Mouse (Mus musculus) intestine, postnatal 0 days (tissue): ENCODE measurements around the gene Wdr66. TPM values are rescaled to one million over a fixed set of nuclear protein-coding genes. Genes with fewer than 3 reads are reported as not detected.

Source experiments
- ATAC-seq: fragments of 200-750 bp; cut with Nextera tagmentation; 2 replicates; pipeline ENCODE4 v1.8.0; 2017; ENCODE audit warnings: mild to moderate bottlenecking, moderate TSS enrichment, moderate library complexity
- H3K27ac ChIP-seq: fragments of 300-500 bp; sonication (generic); 2 replicates; pipeline ENCODE4 v1.5.1; 2014; ENCODE audit warnings: mild to moderate bottlenecking, low read depth, low read length, moderate library complexity
- H3K27me3 ChIP-seq: fragments of 300-500 bp; sonication (generic); replicated peaks from 2 replicates; pipeline ENCODE4 v1.6.1; 2014; ENCODE audit warnings: low read length, mixed read lengths; ENCODE audit not compliant: control insufficient read depth, insufficient read depth
- H3K36me3 ChIP-seq: fragments of 300-500 bp; sonication (generic); 2 replicates; pipeline ENCODE4 v1.6.1; 2014; ENCODE audit warnings: mild to moderate bottlenecking, moderate library complexity; ENCODE audit not compliant: control insufficient read depth, insufficient read depth
- H3K4me1 ChIP-seq: fragments of 300-500 bp; sonication (generic); replicated peaks from 2 replicates; pipeline ENCODE4 v1.6.1; 2014; ENCODE audit warnings: antibody characterized with exemption, low read length, mixed read lengths; ENCODE audit not compliant: control insufficient read depth, insufficient read depth
- H3K4me2 ChIP-seq: fragments of 300-500 bp; sonication (generic); replicated peaks from 2 replicates; pipeline ENCODE4 v1.6.1; 2014; ENCODE audit warnings: low read depth, mild to moderate bottlenecking, moderate library complexity
- H3K4me3 ChIP-seq: fragments of 300-500 bp; sonication (generic); 2 replicates; pipeline ENCODE4 v1.5.1; 2014; ENCODE audit warnings: low read depth, low read length
- H3K9ac ChIP-seq: fragments of 300-500 bp; sonication (generic); 2 replicates; pipeline ENCODE4 v1.6.1; 2014; ENCODE audit warnings: mild to moderate bottlenecking, low read depth, low read length
- H3K9me3 ChIP-seq: fragments of 300-500 bp; sonication (generic); 2 replicates; pipeline ENCODE4 v1.6.1; 2016; ENCODE audit warnings: mixed run types; ENCODE audit not compliant: control insufficient read depth
- CTCF ChIP-seq: sonication (generic); IDR thresholded peaks from 2 replicates; pipeline ENCODE4 v1.5.1; 2016; ENCODE audit warnings: low read depth, mild to moderate bottlenecking, control low read depth, antibody characterized with exemption, moderate library complexity
- WGBS: fragments of 180-500 bp; shearing (Covaris S2); extraction: QIAGEN DNeasy Blood & Tissue Kit; methylation state at CpG from one replicate; pipeline ENCODE4 v1.1.7; 2014; 5-methylcytosine and 5-hydroxymethylcytosine counted together
- polyA plus RNA-seq: library from polyadenylated mRNA; unstranded; fragments of >200 nt; fragmentation: Nextera tagmentation; extraction: Ambion mirVana; gene quantifications from 2 replicates; pipeline ENCODE4 v1.2.1, GENCODE M21; 2015

Gene Wdr66
- polyA plus RNA-seq, 1 experiment from 2014 or later: 0.51 TPM

- peak overlapping the region; percentile 31; the same call in 1 of the 2 replicates for H3K27ac ChIP-seq
- H3K36me3 ChIP-seq: no peaks in the 10 kb centered on the region
- H3K9me3 ChIP-seq: no peaks in the 10 kb centered on the region
- WGBS: 15% methylated on average over 6 of the region's 6 CpGs
- ATAC-seq: no peak
- no peak overlapping the region for H3K9ac ChIP-seq
- no peaks in the 10 kb centered on the region for H3K27me3 ChIP-seq
- H3K4me2 ChIP-seq: peak overlapping the region; percentile 62
- no peak for TF ChIP-seq CTCF
- H3K4me3 ChIP-seq: peak overlapping the region; percentile 38
- no peaks in the 10 kb centered on the region for H3K4me1 ChIP-seq
Observed at GRCm38 (mm10) chr5:123317992-123318391, 66.1 kb downstream of the Wdr66 start.

- H3K4me1 ChIP-seq: no peaks in the 10 kb centered on the region
- H3K36me3 ChIP-seq: no peaks in the 10 kb centered on the region
- ATAC-seq: no peak
- H3K9ac ChIP-seq: no peak overlapping the region
- no peak overlapping the region for H3K4me2 ChIP-seq
- WGBS: 97% methylated on average over 3 of the region's 3 CpGs
- no peak overlapping the region for H3K27ac ChIP-seq
- no peaks in the 10 kb centered on the region for H3K9me3 ChIP-seq
- no peaks in the 10 kb centered on the region for H3K27me3 ChIP-seq
- no peak overlapping the region for H3K4me3 ChIP-seq
- TF ChIP-seq CTCF: 0 out of 2 replicates have a peak, but pooled peaks have one; percentile 12
Observed at GRCm38 (mm10) chr5:123320136-123320535, 68.2 kb downstream of the Wdr66 start.

DNA sequence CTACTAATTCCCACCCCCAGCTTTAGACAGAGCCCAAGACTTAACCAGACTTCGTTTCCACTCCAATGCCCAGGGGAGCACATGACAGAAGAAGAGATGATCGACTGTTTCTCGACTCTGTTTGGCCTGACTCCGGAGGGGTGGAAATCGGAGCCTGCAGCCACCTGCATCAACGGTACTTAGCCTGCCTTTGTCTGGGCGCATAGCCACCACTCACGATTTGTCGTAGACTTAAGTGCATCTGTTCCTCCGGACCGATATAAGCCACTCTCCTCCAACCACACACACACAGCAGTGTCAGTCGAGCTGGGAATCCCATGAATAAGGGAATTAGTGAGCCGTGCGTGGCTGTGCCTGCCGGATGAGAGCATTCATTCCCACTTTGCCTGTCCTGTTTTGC, 72.3 kb downstream of the Wdr66 start:
- ATAC-seq: no peak
- no peak for TF ChIP-seq CTCF
- Histone ChIP-seq H3K4me2 (no peak overlapping the region), H3K4me3 (no peak overlapping the region), H3K27ac (no peak overlapping the region), H3K27me3 (no peaks in the 10 kb centered on the region), H3K4me1 (no peaks in the 10 kb centered on the region), H3K9me3 (no peaks in the 10 kb centered on the region), H3K9ac (no peak overlapping the region), H3K36me3 (no peaks in the 10 kb centered on the region)
- 56% methylated on average over 15 of the region's 15 CpGs for WGBS

- no peak for ATAC-seq
Observed at GRCm38 (mm10) chr5:123326006-123326750, 74.3 kb downstream of the Wdr66 start.

GRCm38 (mm10) chr5:123326751-123327148, 74.8 kb downstream of the Wdr66 start:
- WGBS: 73% methylated on average over 9 of the region's 9 CpGs
- no peak overlapping the region for H3K27ac ChIP-seq
- no peak for TF ChIP-seq CTCF
- H3K4me3 ChIP-seq: no peak overlapping the region
- H3K4me2 ChIP-seq: no peak overlapping the region
- no peaks in the 10 kb centered on the region for H3K9me3 ChIP-seq
- H3K9ac ChIP-seq: no peak overlapping the region
- no peaks in the 10 kb centered on the region for H3K36me3 ChIP-seq
- no peaks in the 10 kb centered on the region for H3K4me1 ChIP-seq
- no peaks in the 10 kb centered on the region for H3K27me3 ChIP-seq
- no peak for ATAC-seq

More at GRCm38 (mm10) chr5:123326006-123326750, 74.3 kb downstream of the Wdr66 start:
- 58% methylated on average over 15 of the region's 15 CpGs for WGBS
- Histone ChIP-seq H3K9me3 (no peaks in the 10 kb centered on the region), H3K27ac (no peak overlapping the region; the same call in 1 of the 2 replicates), H3K4me1 (no peaks in the 10 kb centered on the region), H3K4me3 (no peak overlapping the region), H3K9ac (no peak overlapping the region), H3K36me3 (no peaks in the 10 kb centered on the region), H3K4me2 (no peak overlapping the region), H3K27me3 (no peaks in the 10 kb centered on the region)
- TF ChIP-seq CTCF: no peak

DNA sequence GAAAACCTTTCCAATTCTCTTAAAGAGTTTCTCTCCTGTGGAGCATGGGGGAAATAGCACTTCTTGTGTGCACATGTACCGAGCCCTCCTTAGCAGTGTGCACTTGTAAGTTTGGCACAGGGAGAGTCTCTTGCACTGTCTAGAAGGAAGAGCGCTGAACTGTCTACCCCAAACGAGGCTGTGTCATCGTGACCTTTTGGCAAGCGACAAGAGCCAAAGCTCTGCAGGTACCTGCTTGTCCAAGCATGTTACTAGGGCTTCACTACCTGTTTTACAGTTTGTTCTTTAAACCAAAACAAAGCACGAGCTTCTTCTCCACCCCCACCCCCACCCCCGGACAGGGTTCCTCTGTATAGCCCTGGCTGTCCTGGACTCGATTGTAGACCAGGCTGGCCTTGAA, 75.8 kb downstream of the Wdr66 start:
- Histone ChIP-seq H3K4me3 (no peak overlapping the region), H3K9ac (no peak overlapping the region), H3K27ac (no peak overlapping the region), H3K4me1 (no peaks in the 10 kb centered on the region), H3K36me3 (no peaks in the 10 kb centered on the region), H3K9me3 (no peaks in the 10 kb centered on the region), H3K4me2 (no peak overlapping the region), H3K27me3 (no peaks in the 10 kb centered on the region)
- 82% methylated on average over 8 of the region's 8 CpGs for WGBS
- no peak for TF ChIP-seq CTCF
- no peak for ATAC-seq

GRCm38 (mm10) chr5:123333566-123333965, 81.7 kb downstream of the Wdr66 start:
- ATAC-seq: no peak
- Histone ChIP-seq H3K4me3 (no peak overlapping the region), H3K27me3 (no peaks in the 10 kb centered on the region), H3K9ac (no peak overlapping the region), H3K4me1 (no peaks in the 10 kb centered on the region), H3K4me2 (no peak overlapping the region), H3K27ac (no peak overlapping the region), H3K36me3 (no peaks in the 10 kb centered on the region), H3K9me3 (no peaks in the 10 kb centered on the region)
- TF ChIP-seq CTCF: no peak
- 74% methylated on average over 6 of the region's 6 CpGs for WGBS
